Mouse (Mus musculus) R1 (cell line): ENCODE measurements around the gene Vsig8.

Source experiments
- DNase-seq: peaks from one replicate; pipeline ENCODE4 v3.0.0-alpha.2; 2018; ENCODE audit warnings: low read depth, low spot score

Gene Vsig8

GRCm38 (mm10) chr1:172555638-172556037, at the start of gene Vsig8:
Vsig8 (plus strand) TSS chr1:172555938.
- no peak for DNase-seq

GRCm38 (mm10) chr1:172507001-172507400, 48.7 kb upstream of the Vsig8 start:
- no peak for DNase-seq

GRCm38 (mm10) chr1:172507701-172508100, 48.0 kb upstream of the Vsig8 start:
- DNase-seq = no peak

GRCm38 (mm10) chr1:172508172-172508571, 47.6 kb upstream of the Vsig8 start:
- no peak for DNase-seq

GRCm38 (mm10) chr1:172509235-172509634, 46.5 kb upstream of the Vsig8 start:
- DNase-seq = no peak

GRCm38 (mm10) chr1:172509983-172510382, 45.8 kb upstream of the Vsig8 start:
- no peak for DNase-seq

GRCm38 (mm10) chr1:172510421-172510972, 45.2 kb upstream of the Vsig8 start:
- peak; percentile 76 for DNase-seq

DNA sequence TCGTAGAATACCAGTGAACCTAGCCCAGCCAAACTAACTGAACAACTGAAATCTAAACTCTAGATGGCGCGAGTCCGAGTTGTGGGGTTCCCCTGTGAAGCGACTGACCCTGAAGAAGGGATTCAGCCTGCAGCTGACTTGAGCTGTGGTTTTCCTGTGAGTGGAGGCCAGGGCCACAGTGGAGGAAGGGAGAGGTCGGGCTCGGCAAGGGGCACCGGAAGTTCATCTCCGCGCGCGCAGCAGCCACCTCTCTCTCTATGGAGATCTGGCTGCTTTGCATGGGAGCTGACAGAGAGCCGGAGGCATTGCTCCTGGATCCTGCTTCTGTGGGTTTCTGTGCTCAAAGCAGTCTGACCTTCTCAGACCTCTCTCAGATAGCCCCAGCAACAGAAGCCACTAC, 42.8 kb upstream of the Vsig8 start:
- DNase-seq = peak; percentile 65

GRCm38 (mm10) chr1:172513525-172514212, 42.1 kb upstream of the Vsig8 start:
- DNase-seq = peak; percentile 56

DNA sequence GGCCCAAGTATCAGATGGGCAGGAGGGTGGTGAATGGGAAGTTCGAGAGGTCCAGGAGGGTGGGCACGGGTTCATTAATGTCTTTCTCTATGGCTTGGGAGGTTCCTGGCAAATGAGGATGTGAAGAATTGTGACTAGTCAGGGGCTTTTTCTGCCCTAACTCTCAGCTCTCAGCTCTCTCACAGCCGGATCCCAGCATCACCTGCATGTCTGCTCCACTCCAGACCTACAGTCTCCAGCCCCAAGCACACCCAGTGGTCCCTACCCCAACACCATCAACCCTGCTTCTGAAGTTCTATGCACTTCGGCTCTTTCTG, 41.6 kb upstream of the Vsig8 start:
- DNase-seq = no peak

GRCm38 (mm10) chr1:172514551-172515268, 41.0 kb upstream of the Vsig8 start:
- no peak for DNase-seq

DNA sequence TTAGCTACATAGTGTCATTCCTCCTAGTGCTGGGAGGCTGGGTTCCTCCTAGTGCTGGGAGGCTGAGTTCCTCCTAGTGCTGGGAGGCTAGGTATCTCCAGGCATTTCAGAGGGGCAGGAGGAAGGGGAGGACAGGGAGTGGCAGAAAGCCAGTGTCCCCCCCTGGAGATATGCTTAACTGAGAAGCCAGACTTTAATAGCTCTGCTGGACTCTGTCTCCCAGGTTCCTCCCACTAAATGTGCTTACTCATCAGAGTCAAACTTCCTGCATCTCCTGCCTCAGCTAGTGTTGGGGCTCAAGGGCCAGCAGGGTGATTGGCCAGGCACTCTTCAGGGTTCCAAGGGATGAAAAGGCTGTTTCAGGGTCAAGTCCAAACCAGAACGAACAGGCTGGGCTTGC, 40.3 kb upstream of the Vsig8 start:
- peak; percentile 61 for DNase-seq

GRCm38 (mm10) chr1:172518013-172518412, 37.7 kb upstream of the Vsig8 start:
- peak; percentile 55 for DNase-seq

GRCm38 (mm10) chr1:172519644-172520043, 36.1 kb upstream of the Vsig8 start:
- no peak for DNase-seq

- peak; percentile 99 for DNase-seq
Measured at GRCm38 (mm10) chr1:172520576-172521440, 34.9 kb upstream of the Vsig8 start, which contains the start of gene Cfap45. Cfap45 (plus strand) TSS chr1:172520801.

- DNase-seq = no peak
Measured at GRCm38 (mm10) chr1:172522524-172522923, 33.2 kb upstream of the Vsig8 start.

GRCm38 (mm10) chr1:172523699-172524101, 32.0 kb upstream of the Vsig8 start:
- DNase-seq = no peak

- DNase-seq = peak; percentile 84
Measured at GRCm38 (mm10) chr1:172525027-172525764, 30.5 kb upstream of the Vsig8 start.

DNA sequence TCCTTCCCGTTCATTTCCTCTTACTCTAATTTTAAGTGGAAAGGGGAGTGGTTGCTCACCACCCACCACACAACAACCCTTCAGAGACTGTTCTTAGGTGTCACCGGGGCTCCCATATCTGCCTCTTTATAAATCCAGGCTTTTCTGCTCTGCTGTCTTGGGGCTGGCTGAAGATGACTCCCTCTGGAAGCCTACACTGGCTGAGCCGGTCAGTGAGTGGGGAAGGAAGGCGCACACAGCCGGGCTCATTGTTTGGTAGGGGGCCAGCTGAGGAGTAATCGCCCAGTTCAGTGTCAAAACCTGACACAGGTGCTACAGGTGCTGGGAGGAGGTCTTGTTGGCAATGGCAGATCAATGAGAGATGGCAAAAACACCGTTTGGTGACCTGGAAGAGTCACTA, 29.8 kb upstream of the Vsig8 start:
- DNase-seq = peak; percentile 33

DNA sequence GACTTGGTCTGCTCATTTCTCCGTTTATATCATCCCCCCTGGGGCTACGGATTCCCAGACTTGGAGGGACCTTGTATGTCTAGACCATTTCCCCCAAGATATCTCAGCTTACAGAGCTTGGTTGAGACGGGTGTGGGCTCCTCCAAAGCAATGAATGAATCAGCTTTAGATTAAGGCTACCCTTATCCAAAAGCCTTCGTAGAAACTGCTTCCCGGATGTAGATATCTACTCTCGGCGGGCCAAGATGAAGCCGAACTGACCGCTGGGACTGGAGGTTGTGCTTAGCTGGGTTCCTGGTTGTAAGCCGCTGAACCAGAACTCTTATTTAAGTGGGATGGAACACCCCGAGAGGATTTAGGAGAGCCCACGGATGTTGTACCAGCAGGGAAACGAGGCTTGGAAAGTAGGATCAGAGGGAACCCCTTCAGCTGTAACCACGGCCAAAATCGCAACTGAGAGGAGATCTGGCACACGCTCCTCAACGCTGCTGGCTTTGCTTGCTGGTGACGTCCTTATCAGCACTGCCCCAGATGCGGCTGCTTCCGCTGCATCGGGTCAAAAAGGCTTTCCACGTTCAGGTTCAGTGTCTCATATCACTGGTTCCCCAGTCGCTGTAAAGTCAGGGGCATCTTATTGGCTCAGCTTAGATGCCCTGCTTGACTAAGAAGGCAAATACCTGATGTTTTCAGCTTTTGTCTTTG, 29.2 kb upstream of the Vsig8 start:
- no peak for DNase-seq

GRCm38 (mm10) chr1:172527431-172527830, 28.3 kb upstream of the Vsig8 start:
- DNase-seq = no peak
